Mouse (Mus musculus): Measurements from ENCODE around the gene Olfr1019.

Gene Olfr1019

DNA sequence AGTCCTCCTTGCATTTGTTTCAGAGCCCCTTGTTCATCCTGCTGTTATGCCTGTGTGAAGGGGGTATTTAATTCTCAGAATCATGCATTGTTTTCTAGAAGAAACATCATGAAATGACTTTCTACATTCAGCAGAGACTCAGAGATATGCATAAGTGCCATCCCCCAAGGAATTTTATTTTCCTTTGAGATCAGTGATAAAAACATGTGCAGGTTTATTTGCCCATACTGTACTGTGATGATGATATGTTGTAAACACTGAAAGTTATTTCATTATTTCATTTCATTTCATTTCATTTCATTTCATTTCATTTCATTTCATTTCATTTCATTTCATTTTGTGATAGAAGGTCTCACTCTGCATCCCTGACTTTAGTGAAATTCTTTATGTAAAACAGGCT lies at the start of gene Olfr1019:
TSS of gene Olfr1019 (minus strand) at position 101 of the 400 bp plus-strand sequence.
- no peak for DNase-seq (ENCODE audit: inconsistent age in 2 of 2, low spot score in 1 of 2)

DNA sequence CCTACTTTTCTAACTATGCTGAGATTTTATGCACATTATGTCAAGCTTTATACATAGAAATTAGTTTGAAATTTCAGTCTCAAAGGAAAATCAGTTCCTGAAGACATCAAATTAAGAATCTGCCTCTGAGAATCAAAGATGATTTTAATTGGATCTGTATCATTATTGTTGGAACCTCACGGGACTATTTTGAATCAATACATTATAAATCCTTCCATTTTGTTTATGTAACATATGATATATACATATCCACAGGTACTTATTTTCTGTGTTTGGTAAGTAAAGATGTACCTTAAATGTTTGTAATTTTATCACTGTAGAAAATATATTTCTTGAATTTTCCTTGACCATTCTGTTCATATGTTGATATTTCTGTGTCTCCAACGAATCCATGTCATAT lies 40.1 kb upstream of the Olfr1019 start, which contains the start of gene Olfr1023:
TSS of gene Olfr1023 (plus strand) at position 301 of the 400 bp plus-strand sequence.
- DNase-seq (ENCODE audit: inconsistent age in 2 of 2, low spot score in 1 of 2): no peak

DNA sequence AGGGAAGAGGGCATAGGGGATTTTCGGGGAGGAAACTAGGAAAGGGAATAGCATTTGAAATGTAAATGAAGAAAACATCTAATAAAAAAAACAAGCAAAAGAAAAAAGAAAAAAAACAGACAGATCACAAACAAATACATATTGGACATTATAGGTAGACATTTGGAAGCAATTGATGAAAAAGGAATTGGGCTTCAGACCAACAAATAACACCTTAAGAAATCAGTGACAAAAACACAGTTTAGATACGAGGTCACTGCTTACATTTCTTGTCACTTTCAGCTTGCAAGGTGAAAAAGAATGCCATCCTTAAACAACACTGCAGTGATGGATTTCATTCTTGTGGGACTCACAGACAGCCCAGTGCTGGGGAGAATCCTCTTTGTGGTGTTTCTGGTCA lies 23.0 kb upstream of the Olfr1019 start, which contains the start of gene Olfr1022:
TSS of gene Olfr1022 (plus strand) at position 301 of the 400 bp plus-strand sequence.
- DNase-seq (ENCODE audit: inconsistent age in 2 of 2, low spot score in 1 of 2): no peak

DNA sequence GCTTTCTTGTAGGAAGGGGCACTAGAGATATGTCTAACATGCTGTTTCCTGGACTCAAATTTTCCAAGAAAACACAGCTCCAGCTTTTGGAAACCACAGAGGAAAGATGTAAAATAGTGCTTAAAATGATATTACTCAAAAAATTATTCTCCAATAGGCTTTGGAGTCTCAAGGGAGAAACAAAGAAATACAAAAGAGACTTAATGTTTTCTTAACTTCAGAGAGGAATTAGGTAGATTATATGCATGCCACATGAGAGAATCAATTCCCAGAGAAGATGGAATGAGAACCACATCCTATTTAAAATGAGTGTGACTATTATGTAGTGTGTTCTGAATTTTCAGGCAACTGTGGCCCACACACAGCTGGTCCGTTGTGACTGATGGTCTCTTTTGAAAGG lies 1.4 kb upstream of the Olfr1019 start, which contains the start of gene Olfr1020:
TSS of gene Olfr1020 (plus strand) at position 301 of the 400 bp plus-strand sequence.
- DNase-seq (ENCODE audit: inconsistent age in 2 of 2, low spot score in 1 of 2): no peak

DNA sequence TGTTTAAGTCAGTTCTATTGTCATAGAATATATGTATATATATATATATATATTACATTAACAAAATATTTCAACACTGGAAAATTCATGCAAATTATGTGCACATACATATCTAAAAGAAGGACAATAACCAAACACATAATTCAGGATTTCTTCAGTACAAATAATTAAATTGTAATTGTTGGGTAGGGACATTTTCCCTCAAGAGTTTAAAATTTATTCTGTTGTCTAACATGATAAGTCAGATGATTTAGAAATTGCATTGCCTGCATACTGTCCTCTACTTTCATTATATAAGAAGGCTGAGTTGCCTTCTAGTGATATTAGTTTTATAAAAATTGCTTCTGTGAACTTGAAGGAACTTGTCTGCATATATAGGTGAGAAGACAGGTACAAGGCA lies 27.1 kb downstream of the Olfr1019 start, which contains the start of gene Olfr1018:
TSS of gene Olfr1018 (plus strand) at position 301 of the 400 bp plus-strand sequence.
- DNase-seq (ENCODE audit: inconsistent age in 2 of 2, low spot score in 1 of 2): no peak

DNA sequence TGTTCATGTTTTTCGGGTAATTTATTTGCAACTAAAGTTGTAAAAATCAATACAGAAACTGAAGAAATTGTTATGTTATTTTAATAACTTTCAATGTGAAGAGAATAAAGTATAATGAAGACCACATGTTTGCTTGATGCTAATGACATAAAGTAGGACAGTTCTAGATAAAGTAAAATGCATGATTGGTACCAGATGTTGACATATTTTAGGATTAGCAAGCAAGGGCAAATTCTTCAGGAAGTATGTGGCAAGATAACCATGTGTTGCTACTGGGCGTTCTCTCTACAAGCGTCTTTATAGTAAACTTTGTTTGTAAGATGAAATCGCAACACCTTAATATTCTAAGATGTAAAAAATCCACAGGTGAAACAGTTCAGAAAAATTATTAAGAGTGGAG lies 40.8 kb downstream of the Olfr1019 start:
- no peak for DNase-seq (ENCODE audit: inconsistent age in 2 of 2, low spot score in 1 of 2)

DNA sequence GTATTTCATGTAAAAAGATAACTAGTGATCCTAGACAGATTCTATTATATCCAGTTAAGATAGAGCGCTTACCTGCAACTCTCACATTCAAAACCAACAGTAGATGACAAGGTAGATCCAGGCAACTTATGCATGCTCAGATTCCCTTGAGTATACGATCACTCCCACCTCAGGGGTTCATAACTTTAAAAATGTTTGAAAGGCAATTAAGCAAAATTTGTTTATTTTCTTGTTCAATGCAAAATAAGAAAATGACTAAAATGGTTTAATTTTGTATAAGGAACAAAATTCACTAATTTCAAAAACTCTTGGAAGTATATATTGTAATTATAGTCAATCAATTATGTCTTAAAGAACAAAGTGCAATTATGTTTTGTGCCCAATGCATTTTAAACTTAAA lies 42.8 kb downstream of the Olfr1019 start, which contains the start of gene Olfr1016:
TSS of gene Olfr1016 (minus strand) at position 101 of the 400 bp plus-strand sequence.
- no peak for DNase-seq (ENCODE audit: inconsistent age in 2 of 2, low spot score in 1 of 2)

DNA sequence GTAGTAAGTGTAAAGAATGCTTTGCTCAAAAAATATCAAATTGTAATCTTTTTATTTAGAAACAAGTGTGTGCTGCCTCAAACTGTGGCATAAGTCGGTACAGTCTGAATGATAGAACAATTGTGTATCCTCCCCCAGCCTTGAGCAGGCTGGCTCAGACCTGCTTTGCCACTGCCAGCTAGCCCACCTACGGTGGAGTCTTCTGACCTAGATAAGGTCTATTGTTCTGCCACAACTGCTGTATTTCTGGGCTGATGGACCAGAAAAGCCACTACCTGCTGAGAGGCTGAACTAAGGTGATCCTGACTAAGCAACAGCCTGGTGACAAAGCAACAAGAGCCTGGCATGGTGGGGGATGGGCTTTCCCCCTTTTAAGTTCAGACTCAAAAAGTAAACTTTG lies 53.0 kb downstream of the Olfr1019 start:
- DNase-seq (ENCODE audit: inconsistent age in 2 of 2, low spot score in 1 of 2): no peak

Measured in adrenal gland, adult (tissue).